Mouse (Mus musculus) megakaryocyte, embryonic 14.5 days (primary cell): ENCODE results near the gene Lbr. TPM values are rescaled to one million over a fixed set of nuclear protein-coding genes. Genes with fewer than 3 reads are reported as not detected.

Experiments
- H3K27me3 ChIP-seq: replicated peaks from 2 replicates; pipeline ENCODE3; 2012; ENCODE audit warnings: inconsistent platforms
- H3K36me3 ChIP-seq: replicated peaks from 2 replicates; pipeline ENCODE3; 2012; ENCODE audit warnings: low read length, inconsistent platforms, mixed read lengths
- H3K4me1 ChIP-seq: 2 replicates; pipeline ENCODE4 v1.6.1; 2012; ENCODE audit warnings: inconsistent platforms
- H3K4me3 ChIP-seq: replicated peaks from 2 replicates; pipeline ENCODE3; 2012; ENCODE audit warnings: moderate library complexity, mild to moderate bottlenecking, inconsistent platforms
- H3K9me3 ChIP-seq: 2 replicates; pipeline ENCODE4 v1.6.1; 2012; ENCODE audit warnings: inconsistent platforms
- FLI1 ChIP-seq: IDR thresholded peaks from 2 replicates; pipeline ENCODE4 v1.6.1; 2012; ENCODE audit warnings: low read length, inconsistent platforms, mixed read lengths
- GATA1 ChIP-seq: IDR thresholded peaks from 3 replicates; pipeline ENCODE4 v1.6.1; 2012; ENCODE audit warnings: mixed read lengths, low read length, inconsistent platforms, borderline replicate concordance
- polyA plus RNA-seq: library from polyadenylated mRNA; stranded (reverse); fragments of >175 nt; gene quantifications from 2 replicates; pipeline ENCODE4 v1.2.3, GENCODE M21; 2012; ENCODE audit warnings: low replicate concordance; ENCODE audit not compliant: insufficient read depth

The Lbr gene
- polyA plus RNA-seq: 24.2 and 54.4 TPM in 2 replicates

DNA sequence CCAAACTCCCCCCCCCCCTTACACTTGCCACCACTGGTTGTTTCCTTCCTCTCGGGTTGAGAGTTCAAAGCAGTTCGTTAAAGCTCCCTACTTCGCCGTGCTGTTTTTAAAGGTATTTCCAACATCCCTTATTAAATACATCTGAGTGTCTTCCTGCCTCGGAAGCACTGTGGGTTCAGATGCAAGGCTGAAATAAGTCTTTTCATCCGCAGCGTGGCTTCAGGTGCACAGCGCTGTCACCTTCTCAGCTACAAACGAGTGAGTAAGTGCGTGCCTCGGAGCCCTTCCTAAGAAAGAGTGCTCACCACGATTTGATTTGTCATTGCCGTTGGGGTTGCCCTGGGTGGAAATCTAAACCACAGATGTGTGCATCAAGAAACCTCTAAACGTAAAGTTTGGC, at the start of gene Lbr:
TSS of gene Lbr (minus strand) at position 266 of the 400 bp plus-strand sequence.
- TF ChIP-seq GATA1 (no peak), FLI1 (no peak)
- H3K4me1 ChIP-seq: peaks cover 65% of the 10 kb centered on the region

DNA sequence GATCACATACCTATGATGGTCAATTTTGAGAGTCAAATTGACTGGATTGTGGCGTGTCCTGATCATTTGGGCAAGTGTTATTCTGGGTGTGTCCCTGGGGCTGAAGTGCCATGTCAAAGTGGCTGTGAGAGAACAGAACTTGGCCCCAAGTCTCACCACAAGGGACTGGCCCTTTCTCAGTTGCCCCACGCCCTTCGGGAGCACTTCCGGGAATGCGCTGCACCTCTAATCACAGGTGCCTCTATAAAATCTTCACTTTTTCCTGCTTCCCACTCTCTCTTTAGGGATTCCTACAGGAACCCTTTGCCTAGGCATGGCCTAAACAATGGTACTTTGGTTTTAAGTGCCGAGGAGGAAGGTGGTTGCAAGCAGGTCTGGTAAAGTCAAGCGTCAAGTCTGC, 46.8 kb upstream of the Lbr start:
- H3K4me3 ChIP-seq: no peak overlapping the region
- no peaks in the 10 kb centered on the region for H3K9me3 ChIP-seq
- TF ChIP-seq FLI1: no peak
- TF ChIP-seq GATA1: no peak
- H3K4me1 ChIP-seq: peaks cover 33% of the 10 kb centered on the region
- H3K36me3 ChIP-seq: no peaks in the 10 kb centered on the region
- peaks cover 4% of the 10 kb centered on the region for H3K27me3 ChIP-seq

More for the DNA sequence above, at the start of gene Lbr:
- Histone ChIP-seq H3K4me3 (peak within 1 kb of the TSS; percentile 97), H3K36me3 (peaks cover 14% of the 10 kb centered on the region), H3K9me3 (no peaks in the 10 kb centered on the region), H3K27me3 (peaks cover 2% of the 10 kb centered on the region)

DNA sequence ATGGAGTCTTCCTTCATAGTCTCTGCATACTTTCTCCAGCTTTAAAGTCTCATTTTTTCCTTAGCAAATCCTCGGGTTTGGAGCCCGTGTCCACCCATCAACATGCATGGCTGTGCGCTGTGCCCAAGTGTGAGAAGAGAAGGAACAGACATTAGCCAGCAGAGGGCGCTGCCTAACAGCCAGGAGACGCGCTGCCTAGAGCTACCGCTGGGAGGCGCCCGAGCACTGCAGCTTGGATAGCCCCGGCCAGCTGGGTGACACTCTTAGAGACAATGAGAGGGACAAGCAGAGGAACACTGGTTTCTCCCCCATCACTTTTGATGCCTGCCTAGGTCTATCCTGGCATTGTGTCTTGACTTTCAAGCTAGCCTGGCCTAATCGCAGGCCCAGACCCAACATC, 46.0 kb upstream of the Lbr start:
- no peak for TF ChIP-seq GATA1
- TF ChIP-seq FLI1: no peak
- Histone ChIP-seq H3K4me1 (peaks cover 31% of the 10 kb centered on the region), H3K9me3 (no peaks in the 10 kb centered on the region), H3K36me3 (no peaks in the 10 kb centered on the region), H3K27me3 (peaks cover 4% of the 10 kb centered on the region), H3K4me3 (peak overlapping the region; percentile 80)

DNA sequence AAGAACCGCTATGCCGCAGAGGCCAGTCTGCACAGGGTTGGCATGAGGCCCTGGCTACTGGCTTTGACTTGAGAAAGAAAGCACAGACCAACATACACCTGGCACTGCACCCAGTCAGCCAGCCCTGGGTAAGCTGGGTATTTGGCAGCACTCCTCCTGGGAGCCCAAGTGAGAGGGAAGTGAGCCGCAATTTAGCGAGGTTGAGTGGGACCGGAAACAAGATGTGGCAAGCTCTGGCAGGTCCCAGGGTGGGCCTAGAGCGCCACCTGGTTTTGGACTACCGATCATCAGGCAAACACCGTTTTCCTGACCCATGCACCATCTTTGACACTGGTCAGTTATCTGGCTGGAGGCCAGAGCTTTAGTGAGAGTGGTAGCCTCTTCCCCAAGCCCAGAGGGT, 38.7 kb upstream of the Lbr start:
- Histone ChIP-seq H3K36me3 (no peaks in the 10 kb centered on the region), H3K27me3 (peaks cover 7% of the 10 kb centered on the region), H3K9me3 (no peaks in the 10 kb centered on the region), H3K4me3 (peak overlapping the region; percentile 77), H3K4me1 (peaks cover 73% of the 10 kb centered on the region)
- TF ChIP-seq FLI1 (no peak), GATA1 (no peak)

DNA sequence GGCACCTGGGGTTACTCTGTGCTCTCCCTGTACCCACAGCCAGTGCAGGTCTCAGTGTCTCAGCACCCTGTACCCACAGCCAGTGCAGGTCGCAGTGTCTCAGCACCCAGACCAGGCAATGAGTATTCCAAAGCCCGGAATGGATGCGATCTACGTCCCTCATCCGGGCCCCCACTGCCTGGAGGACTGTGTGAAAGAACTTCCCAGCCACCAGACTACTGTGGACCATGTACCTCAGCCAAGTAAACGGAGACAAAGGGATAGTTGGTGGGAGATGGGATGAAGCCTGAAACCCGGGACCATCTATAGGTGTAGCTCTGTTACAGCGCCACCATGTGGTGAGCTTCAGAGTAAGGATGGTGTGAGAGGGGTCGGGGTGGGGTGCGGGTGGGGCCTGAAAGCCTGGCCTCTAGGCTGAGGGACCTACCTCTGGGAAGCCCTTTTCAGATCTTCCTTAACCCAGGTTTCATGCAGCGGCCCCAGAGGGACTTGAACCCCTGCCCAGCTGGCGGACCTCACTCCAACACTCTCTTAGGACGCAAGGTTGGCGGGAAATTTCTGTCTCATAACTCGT, 38.0 kb upstream of the Lbr start:
- TF ChIP-seq FLI1 (no peak), GATA1 (no peak)
- H3K4me3 ChIP-seq: no peak overlapping the region
- no peaks in the 10 kb centered on the region for H3K9me3 ChIP-seq
- peaks cover 5% of the 10 kb centered on the region for H3K27me3 ChIP-seq
- H3K4me1 ChIP-seq: peaks cover 70% of the 10 kb centered on the region
- no peaks in the 10 kb centered on the region for H3K36me3 ChIP-seq

DNA sequence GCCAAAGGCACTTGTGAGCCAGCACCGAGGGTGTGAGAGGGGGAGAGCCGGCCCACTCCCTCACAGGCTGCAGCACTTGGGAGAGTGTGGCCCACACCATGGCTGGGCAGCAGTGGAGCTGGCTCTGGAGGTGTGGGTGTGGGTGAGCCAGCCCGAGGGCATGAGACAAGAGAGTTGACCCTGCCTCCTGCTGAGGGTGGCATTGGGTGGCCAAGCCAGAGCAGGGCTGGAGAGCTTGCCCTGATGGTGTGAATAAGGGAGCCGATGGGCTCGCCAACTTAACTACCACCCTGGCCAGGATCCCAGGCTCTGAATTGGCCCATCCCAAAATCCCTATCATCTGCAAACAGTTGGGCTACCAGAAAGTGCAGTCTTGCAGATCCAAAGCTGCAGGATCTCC, 35.6 kb upstream of the Lbr start:
- H3K27me3 ChIP-seq: peaks cover 5% of the 10 kb centered on the region

DNA sequence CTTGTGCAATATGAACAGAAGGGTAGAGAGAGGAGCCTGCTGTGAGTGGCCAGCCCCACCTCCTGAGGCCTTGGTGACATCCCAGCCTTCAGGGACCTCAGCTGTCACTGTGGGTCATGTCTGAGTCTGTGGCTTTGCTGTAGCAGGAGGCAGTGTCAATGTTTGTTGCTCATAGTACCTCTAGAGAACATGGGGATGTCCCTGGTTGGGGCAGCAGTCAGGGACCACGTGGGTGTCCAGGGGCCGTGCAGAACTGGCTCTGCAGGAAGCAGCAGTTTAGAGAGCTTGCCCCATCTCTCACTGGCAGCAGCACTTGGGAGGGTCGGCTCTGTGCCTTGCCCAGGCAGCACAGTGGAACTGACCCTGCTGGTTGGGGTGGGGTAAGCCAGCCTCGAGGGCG, 34.2 kb upstream of the Lbr start:
- Histone ChIP-seq H3K4me3 (peak overlapping the region; percentile 0), H3K4me1 (peaks cover 71% of the 10 kb centered on the region)

More for the DNA sequence above, 35.6 kb upstream of the Lbr start:
- no peak for TF ChIP-seq FLI1
- TF ChIP-seq GATA1: no peak
- Histone ChIP-seq H3K36me3 (no peaks in the 10 kb centered on the region), H3K9me3 (no peaks in the 10 kb centered on the region), H3K4me1 (peaks cover 61% of the 10 kb centered on the region), H3K4me3 (peak overlapping the region; percentile 28)

DNA sequence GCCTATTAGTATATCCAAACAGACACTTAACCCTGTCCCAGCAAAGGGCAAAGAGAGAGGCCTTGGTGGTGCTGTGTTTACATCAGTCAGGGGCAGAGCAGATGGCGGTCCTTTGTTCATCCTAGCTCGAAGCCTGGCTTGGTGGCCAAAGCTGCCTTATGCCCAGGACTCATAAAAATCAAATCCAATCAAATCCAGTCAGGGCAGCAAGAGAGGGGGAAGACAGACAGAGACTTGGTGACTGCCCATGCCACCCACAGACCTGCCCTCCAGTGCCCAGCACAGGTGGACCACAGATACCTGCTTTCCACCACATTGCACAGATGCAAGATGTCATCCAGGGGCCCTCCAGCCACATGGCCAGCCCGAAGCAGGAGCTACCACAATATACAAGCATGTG, 33.8 kb upstream of the Lbr start:
- no peak for TF ChIP-seq FLI1
- TF ChIP-seq GATA1: no peak
- peaks cover 5% of the 10 kb centered on the region for H3K27me3 ChIP-seq
- no peak overlapping the region for H3K4me3 ChIP-seq
- no peaks in the 10 kb centered on the region for H3K9me3 ChIP-seq
- peaks cover 69% of the 10 kb centered on the region for H3K4me1 ChIP-seq
- H3K36me3 ChIP-seq: no peaks in the 10 kb centered on the region

More for the DNA sequence above, 34.2 kb upstream of the Lbr start:
- H3K36me3 ChIP-seq: no peaks in the 10 kb centered on the region
- H3K9me3 ChIP-seq: no peaks in the 10 kb centered on the region
- peaks cover 5% of the 10 kb centered on the region for H3K27me3 ChIP-seq
- no peak for TF ChIP-seq FLI1
- TF ChIP-seq GATA1: no peak

DNA sequence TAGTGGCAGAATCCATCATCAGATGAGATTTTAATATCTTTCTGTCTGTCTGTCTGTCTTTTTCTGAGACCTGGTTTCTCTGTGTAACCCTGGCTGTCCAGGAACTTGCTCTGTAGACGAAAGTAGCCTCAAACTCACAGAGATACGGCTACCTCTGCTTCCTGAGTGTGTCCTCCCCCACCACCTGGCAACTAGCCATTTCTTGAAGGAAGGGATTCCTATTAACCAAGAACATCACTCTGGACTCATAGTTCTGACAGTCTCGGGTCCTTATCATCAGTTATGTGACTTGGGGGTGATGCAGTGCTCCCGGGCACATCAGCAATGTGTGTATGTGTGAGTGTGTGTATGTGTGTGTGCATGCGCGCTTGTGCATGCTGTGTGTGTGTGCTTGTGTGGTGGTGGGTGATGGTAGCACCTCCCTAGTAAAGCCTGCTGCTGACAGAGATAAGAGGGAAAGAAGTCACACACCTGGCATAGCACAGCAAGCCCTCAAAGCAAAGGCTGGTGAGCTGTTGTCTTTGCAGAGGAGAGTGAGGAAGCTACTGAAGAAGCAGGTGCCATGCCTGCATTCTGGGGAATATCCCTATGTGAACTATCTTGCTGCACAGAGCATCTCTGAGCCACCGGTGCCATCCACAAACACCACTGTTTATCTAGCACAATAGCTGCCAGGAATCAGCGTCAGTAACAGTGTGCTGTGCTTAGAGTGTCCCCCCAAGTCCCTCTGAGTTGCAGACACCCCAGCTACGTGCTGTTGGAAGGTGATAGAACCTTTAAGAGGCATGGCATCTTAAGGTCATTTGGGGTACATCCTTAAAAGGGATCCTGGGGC, 30.5 kb upstream of the Lbr start:
- TF ChIP-seq FLI1 (no peak), GATA1 (no peak)
- Histone ChIP-seq H3K4me1 (peaks cover 41% of the 10 kb centered on the region), H3K4me3 (peak overlapping the region; percentile 50), H3K27me3 (peaks cover 4% of the 10 kb centered on the region), H3K9me3 (no peaks in the 10 kb centered on the region), H3K36me3 (no peaks in the 10 kb centered on the region)

DNA sequence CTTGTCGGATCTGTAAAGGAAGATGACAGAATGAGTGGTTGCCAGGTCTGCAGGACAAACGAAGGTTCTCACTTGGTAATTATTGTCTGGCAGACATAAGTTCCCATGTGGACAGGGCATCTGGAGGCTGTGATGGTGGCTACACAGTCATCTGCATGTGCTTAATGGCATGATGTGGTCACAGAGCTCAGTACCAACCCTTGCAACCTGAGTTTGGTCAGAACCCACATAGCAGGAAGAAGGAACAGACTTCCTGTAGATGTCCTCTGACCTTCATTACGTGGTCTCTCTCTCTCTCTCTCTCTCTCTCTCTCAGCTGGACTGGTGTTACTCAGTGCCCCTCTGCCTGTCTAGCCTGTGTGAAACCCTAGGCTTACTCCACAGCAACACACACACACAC, 29.8 kb upstream of the Lbr start:
- peaks cover 37% of the 10 kb centered on the region for H3K4me1 ChIP-seq

More for the DNA sequence above, 29.8 kb upstream of the Lbr start:
- Histone ChIP-seq H3K4me3 (no peak overlapping the region), H3K36me3 (no peaks in the 10 kb centered on the region), H3K9me3 (no peaks in the 10 kb centered on the region), H3K27me3 (no peaks in the 10 kb centered on the region)
- TF ChIP-seq FLI1 (no peak), GATA1 (no peak)
